Mouse (Mus musculus): Measurements from ENCODE around the gene Bves. TPM values are rescaled to one million over a fixed set of nuclear protein-coding genes. Genes with fewer than 3 reads are reported as not detected.
"Not testable (repeated sequence)": the region's sequence is repeated elsewhere in the genome, so short reads cannot be mapped to it uniquely, and the experiment has no call there.

The Bves gene
- total RNA-seq, 2 experiments from 2014 or later, result 0.47 to 0.63 TPM

DNA sequence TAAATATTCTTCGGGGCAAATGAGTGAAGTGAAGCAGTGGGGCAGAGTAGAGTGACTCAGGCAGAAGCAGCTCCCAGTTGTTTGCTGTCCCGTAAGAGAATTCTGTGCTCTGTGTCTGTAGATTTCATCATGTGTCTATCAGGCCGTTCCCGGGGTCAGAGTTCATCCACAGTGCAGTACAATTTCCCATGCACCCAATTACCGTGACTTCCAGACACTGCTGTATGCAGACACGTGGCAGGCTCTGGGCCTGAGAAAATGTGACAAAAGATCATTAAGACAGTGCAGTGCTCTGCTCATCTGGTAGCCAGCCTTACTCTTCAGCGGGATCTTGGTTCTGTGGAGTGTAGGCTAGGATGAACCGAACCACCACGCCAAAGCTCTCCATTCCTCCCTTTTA, 9.6 kb downstream of the Bves start:
- no peak for DNase-seq (ENCODE audit: low spot score in 2 of 2)

DNA sequence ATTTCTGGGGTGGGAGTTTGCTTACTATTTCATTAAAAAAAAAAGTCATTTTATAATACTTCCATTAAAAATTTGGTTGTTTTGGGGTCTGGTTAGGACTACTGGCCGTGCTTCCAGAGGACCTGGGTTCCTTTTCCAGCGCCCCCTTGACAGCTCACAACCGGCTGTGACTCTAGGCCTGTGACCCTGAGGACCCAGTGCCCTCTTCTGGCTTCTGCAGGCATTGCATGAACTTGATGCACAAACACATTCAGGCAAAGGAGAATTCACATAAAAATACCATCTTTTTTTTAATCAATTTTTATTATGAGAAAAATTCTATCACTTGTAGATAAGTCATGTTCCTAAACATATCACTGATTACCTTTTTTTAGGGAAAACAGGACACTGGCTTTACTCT, 12.6 kb downstream of the Bves start:
- DNase-seq (ENCODE audit: low spot score in 2 of 2), result not testable (repeated sequence)

DNA sequence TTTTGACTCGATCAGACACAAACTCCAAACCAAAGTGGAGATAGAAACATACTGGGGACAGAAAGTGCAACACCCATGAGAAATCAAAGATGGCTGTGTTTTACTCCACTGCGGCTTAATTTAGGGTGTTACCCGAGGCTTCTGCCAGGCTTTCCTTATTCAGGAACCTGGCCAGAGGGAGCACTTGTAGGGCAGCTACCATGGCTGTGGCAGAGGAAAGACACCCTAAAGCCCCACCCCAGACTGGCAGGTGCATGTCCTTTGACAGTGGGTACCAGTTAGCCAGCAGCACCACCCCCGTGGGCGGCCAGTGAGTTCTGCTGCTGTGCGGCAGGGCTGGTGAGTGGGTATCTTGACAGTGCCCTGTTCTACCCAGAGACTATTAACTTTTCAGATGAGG, 20.5 kb downstream of the Bves start:
- DNase-seq (ENCODE audit: low spot score in 2 of 2), result no peak

DNA sequence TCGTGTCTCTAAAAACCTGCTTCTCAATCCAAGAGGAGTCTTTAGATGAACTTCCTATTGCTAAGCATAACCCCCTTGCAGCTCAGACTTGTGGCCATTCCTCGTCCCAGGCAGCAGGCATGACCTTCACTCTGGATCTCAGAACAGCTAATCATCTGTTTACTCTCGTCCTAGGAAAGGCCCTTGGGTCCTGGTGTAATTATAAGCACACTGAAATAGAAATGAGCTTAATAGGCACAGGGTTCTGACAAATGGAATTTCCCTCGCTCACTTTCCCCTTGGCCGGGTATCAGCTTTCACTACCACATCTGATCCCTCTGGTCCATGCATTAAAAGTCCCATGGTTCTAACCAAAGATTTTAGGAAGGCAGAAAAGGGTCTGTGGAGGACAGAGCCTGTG, 27.8 kb downstream of the Bves start:
- DNase-seq (ENCODE audit: low spot score in 2 of 2), result no peak

DNA sequence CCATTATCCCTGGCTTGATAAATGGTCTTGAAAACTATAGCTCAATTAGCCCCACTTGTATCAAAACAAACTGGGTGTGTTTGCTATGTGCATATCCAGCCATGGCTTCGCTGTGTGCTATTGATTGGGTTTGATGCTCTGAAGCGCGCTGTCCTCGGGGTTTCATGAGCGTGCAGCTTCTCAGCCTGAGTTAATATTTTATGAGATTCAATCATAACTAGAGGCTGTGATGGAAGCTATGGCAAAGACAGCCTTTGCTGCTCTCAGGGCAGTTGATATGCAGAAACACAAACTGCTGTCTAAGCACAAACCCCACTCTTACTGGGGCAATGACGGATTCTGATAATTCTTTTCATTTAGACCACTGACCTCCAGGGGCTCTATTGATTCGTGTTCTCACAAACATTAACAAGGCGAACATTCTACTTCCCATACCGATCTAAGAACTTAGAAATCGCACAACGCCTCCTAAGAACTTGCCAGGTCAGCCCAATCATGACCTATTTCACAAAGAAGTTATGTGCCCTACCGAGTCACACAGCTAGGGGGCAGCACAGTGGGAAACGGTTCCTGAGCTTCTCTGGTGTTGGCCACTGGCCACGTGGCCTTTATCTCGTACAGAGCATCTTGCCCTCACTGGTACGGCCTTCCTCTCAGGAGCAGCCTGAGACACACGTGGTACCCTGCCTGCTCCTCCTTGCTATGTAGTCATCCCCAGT, 31.6 kb downstream of the Bves start:
- no peak for DNase-seq (ENCODE audit: low spot score in 2 of 2)

DNA sequence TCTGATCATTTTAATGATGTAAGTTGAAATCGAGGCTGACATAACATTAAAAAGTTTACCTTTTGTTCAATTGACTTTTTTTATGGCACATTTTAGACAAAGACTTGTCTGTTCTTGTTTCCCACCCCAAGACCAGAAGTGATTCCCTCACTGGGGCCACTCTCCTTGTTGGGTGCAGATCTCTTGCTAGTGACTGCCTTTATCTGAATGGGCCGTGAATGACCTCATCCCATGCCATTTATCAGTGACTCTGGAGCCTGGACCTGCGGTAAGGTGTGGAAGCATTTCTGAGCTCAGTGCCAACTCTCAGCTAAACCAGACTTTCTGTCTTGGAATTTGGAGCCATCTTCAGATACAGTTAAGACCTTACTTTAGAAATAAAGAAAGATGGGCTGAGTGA, 34.1 kb downstream of the Bves start:
- DNase-seq (ENCODE audit: low spot score in 2 of 2), result no peak

DNA sequence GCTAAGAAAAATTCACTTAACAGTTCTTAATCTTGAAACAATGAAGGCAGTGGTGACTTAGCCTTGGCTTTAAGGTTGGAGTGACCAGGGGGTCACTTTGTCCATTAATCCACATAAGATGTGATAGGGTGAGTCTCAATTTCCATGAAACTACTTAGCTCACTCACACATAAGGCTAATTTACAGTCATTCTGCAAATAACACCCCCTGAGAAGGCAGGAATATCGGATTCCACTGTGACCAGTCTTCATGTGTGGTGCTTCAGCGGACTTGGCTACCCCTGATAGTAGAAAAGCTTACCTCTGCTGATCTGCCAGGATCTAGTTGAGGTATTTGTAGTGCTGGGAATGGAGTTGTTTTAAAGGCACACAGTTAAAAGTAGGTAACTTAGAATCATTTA, 35.0 kb downstream of the Bves start:
- DNase-seq (ENCODE audit: low spot score in 2 of 2), result no peak

DNA sequence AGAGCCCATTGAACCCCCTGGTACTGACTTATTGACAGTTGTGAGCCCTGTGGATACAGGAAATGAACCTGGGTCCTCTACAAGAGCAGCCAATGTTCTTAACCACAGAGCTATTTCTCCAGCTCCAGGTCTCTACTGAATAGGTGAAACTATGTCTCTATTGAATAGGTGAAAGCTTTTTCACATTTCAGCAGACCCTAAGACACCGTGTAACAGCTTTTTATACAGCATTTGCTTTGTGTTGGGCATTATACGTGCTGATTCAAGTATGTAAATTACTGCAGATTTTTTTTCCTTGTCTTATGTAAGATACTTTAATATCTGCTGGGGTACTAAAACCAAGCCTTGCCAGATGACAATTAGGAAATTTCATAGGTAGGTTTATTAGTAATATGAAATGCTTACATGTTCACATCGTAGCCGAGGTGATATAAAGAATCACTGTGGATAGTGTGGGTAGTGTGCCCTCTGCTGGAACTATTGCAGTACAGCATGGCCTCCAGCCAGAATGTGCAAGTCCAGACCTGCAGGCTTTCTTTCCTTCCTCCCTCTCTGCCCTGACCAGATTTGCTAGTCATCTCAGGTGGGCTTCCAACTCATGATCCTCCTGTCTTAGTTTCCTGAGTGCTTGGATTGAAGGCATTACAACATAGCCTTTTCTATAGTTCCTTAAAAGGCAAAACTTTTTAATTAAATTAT, 37.6 kb downstream of the Bves start:
- DNase-seq (ENCODE audit: low spot score in 2 of 2), result peak; percentile 67 to 69

DNA sequence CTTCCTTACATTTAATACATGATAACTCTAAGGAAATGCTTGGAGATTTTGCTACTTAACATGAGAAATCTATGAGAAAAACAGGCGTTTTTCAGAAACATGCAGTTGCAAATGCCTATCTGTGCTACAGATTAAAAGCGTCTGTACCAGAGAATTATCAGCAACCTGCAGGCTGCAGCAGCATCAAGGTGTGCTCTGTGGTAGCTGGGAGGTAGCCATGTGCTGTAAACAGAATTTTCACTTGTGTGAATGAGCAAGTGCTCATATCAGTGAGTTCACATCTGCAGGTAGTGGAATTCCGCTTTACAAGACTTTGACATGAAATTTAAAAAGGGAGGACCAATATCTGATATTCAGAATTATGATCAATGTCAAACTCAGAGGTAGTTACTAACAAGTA, 42.7 kb downstream of the Bves start:
- no peak for DNase-seq (ENCODE audit: low spot score in 2 of 2)

DNA sequence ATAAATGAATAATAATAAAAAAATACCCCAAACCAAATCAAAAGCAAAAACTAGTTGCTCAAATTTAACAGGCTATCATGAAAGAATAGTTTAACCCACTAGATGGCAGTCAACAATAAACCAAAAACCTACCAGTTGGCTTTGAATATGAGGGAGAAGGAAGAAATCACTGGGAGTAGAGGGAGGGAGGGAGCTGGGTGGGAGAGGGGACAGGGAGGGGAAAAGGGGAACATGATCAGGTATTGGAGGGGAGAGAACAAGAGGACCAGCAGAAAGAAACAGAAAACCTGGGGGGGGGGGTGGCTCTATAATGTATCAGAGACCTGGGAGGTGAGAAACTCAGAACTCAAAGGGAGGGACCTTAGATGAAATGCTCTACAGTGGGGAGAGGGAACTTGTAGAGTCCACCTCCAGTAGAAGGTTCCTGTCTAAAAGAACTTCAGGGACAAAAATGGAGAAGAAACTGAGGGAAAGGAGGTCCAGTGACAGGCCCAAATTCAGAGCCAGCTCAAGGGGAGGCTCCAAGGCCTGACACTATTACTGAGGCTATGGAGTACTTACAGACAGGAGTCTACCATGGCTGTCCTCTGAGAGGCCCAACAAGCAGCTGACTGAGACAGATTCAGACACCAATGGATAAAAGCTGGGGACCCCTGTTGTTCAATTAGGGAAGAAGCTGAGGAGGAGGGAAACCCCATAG, 46.5 kb downstream of the Bves start:
- DNase-seq (ENCODE audit: low spot score in 2 of 2), result no peak

DNA sequence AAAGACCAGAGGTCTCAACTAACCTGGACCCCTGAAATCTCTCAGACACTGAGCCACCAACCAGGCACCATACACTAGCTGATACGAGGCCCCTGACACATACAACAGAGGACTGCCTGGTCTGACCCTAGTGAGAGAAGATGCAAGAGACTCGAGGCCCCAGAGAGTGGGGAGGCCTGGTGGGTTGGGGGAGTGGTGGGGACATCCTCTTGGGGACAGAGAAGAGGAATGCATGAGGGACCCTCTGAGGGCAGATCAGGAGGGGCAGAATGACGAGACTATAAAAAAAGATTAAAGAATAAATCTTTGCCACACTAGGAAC, 47.0 kb downstream of the Bves start:
- DNase-seq (ENCODE audit: low spot score in 2 of 2), result no peak

DNA sequence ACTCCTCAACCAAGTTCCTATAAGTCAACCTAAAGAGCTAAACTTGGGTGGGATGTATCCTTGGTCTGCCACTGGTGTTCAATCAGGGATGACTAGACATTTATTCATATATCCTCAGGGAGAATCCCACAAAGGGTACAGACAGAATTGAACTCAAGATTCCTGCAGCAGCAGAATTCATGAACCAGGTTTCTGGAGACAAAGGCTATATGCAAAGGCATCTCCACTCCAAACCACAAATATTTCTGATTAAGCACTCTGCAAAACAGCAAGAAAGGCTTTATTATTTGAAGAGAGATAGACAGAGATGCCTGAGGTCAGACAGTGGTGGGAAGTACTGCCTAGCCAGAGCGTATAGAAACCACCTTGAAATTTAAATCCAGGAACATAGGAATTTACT, 62.6 kb downstream of the Bves start:
- DNase-seq (ENCODE audit: low spot score in 2 of 2), result no peak

DNA sequence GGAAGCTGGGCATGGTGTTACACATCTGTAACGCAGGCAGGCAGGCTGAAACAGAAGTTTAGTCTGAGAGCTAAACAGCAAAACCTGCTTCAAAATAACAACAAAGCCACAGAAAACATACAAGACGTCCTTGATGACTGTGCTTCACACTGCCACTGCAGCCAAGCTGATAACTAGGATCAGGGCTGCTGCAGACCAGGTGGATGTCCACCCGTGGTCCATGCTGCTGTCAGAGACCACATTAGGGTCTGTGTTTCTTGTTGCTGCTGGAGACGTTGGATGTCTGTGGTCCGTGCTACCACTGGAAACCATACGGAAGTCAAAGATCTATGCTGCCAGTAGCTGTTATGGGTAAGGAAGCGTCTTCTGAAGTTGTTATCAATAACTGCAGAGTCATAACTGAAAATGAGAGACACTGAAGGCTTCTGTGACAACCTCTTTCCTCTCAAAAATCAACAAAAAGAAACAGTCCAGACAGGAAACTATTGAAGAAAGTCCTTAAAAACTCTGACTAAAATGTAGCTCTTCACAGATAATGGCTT, 64.2 kb downstream of the Bves start:
- DNase-seq (ENCODE audit: low spot score in 2 of 2), result no peak

DNA sequence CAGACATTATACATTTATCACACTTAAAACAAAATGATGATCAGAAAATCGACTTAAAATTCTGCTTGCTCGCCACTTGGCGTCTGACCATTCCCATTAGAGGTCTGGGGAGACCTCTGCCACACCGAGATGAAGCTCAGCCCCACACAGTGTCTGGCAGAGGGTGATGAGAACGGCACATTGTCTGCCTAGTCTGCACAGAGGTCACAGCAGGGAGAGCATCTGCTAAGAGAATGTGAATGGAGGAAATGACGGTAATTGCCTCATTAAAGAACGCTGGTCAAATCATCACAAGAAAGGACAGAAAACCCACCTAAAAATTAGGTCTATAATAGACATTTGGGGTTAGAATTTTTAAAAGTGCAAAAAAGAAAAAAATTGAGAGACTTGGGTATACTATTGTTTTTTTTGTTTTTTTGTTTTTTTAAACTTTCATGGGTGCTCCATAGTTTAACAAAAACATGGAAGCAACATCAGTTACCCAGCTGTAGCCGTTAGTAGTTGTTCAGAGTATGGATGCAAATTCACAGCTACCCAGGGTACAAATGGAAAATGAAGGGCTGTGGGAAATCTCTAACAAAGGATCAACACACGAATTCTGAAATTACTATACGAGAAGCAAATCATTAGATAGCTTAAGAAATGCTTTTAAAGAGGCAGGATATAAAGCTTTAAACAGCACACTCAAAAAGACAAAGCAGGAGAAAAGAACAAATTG, 75.2 kb downstream of the Bves start:
- no peak for DNase-seq (ENCODE audit: low spot score in 2 of 2)

DNA sequence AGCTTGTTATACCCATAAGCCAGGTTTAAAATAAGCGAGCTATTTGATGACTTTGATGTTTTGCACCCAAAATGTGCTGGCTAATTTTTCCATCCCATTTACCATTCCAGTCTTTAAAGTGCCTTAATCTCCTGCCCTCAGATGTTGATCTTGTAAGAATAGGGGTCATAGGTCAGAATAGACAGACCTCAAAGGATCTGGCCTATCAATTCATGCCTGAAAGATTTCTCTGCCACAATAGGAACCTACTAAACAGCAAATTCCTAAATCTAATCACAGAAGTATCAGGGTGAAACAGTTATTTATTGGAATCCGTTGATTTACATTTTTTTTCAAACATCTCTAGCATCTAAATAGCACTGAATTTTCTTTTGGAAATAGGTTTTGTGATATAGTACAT, 76.2 kb downstream of the Bves start:
- no peak for DNase-seq (ENCODE audit: low spot score in 2 of 2)

DNA sequence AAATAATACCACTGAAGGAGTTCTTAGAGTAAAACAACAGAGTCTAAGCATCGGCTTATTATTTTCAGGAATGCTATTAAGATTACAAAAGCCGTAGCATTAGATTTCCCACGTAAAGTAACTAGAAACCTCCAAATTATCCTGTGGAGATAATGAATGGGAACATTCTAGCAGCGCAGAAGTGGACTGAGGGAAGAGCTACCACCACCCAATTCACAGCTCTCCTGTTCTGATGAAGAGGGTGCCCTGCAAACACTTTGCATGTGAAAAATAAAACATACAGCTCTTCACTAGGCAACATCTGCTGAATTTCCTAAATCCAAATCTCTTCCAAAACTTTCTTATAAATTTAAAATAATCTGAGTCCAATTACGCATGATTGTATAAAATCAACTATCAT, 76.6 kb downstream of the Bves start:
- DNase-seq (ENCODE audit: low spot score in 2 of 2), result no peak

Other genes with a start within 250 kb of the Bves start
- 1 to 10 TPM in 1 of 2 experiments, under 1 TPM in 1; 0.89 to 1.2 TPM for gene Popdc3, start 157.7 kb upstream of the Bves start, total RNA-seq (2021)
- gene Lin28b, start 150.6 kb downstream of the Bves start, total RNA-seq (2021), result 1 to 10 TPM; 5.3 to 5.6 TPM
- gene Hace1, start 242.1 kb downstream of the Bves start, total RNA-seq (2021), result 10 to 100 TPM; 49.0 to 58.1 TPM